Comparison of ENCODE assay signal across 17 mouse cellular contexts in genomic region chr12:73041256-73041630, GRCm38 (mm10). TPM values are rescaled to one million over a fixed set of nuclear protein-coding genes. Genes with fewer than 3 reads are reported as not detected.
DNase-seq lines count a peak whose midpoint lies in the region; ATAC-seq and TF ChIP-seq lines count a peak whose summit lies in the region.
"Had no signal": no experiment of that assay in that cellular context is flagged by ENCODE, and none has a peak within 500 bp of the region (broad histone marks: within the 10 kb centered on the region; RNA-seq: fewer than 3 reads in every experiment).

No protein-coding gene starts in this region.

- DNase-seq in hindbrain, embryonic 10.5 days (ENCODE audit: low spot score) = no peak
- no peak for DNase-seq in hindbrain, postnatal 0 days (ENCODE audit: low spot score)
- peak; percentile 8 for DNase-seq in ZHBTc4 (ENCODE audit: low read depth, low spot score)
- no peak for DNase-seq in limb, embryonic 10.5 days (ENCODE audit: low spot score)
- DNase-seq in lung, adult 2 months = no peak
- no peak for DNase-seq in urinary bladder, adult 18-20 months (ENCODE audit: low spot score in 2 of 2)
- DNase-seq: cerebellum, adult 18-20 months; kidney, postnatal 25 days; liver, embryonic 13.5 days; lung, postnatal 10 days; thymus, postnatal 25 days had no signal

- peak overlapping the region; percentile 84 for H3K27ac ChIP-seq in hindbrain, embryonic 10.5 days
- no peak overlapping the region for H3K27ac ChIP-seq in hindbrain, postnatal 0 days
- H3K27ac ChIP-seq in brown adipose tissue, adult 24 weeks (replicated peaks; ENCODE audit: low read depth, low read length) = peak overlapping the region; percentile 40; the same call in 1 of the 2 replicates
- H3K27ac ChIP-seq in limb, embryonic 10.5 days = peak overlapping the region; percentile 71; the same call in 1 of the 2 replicates
- H3K27ac ChIP-seq: liver, embryonic 13.5 days; stomach, postnatal 0 days had no signal

- TF ChIP-seq CTCF in hindbrain, postnatal 0 days (IDR thresholded peaks at IDR 0.05; ENCODE audit: low read depth) = no peak
- TF ChIP-seq CTCF in lung, adult 2 months (IDR thresholded peaks at IDR 0.05; ENCODE audit: insufficient read depth, low read length) = no peak

- H3K4me2 ChIP-seq in hindbrain, postnatal 0 days (ENCODE audit: low read depth, low read length) = no peak overlapping the region
- H3K4me2 ChIP-seq: liver, embryonic 13.5 days had no signal

- no peaks in the 10 kb centered on the region for H3K36me3 ChIP-seq in hindbrain, embryonic 10.5 days
- H3K36me3 ChIP-seq in hindbrain, postnatal 0 days (ENCODE audit: insufficient read depth, low read length) = no peaks in the 10 kb centered on the region
- peaks cover 14% of the 10 kb centered on the region; the same call in 1 of the 2 replicates for H3K36me3 ChIP-seq in limb, embryonic 10.5 days
- H3K36me3 ChIP-seq: liver, embryonic 13.5 days had no signal

- no peak overlapping the region for H3K9ac ChIP-seq in hindbrain, postnatal 0 days (replicated peaks; ENCODE audit: low read length)
- H3K9ac ChIP-seq: liver, embryonic 13.5 days had no signal

- 0% methylated on average over 10 of the region's 10 CpGs for WGBS in hindbrain, embryonic 10.5 days
- 2% methylated on average over 10 of the region's 10 CpGs for WGBS in hindbrain, postnatal 0 days
- 0% methylated on average over 10 of the region's 10 CpGs for WGBS in limb, embryonic 10.5 days
- WGBS in lung, adult 2 months = 6% methylated on average over 10 of the region's 10 CpGs

- peaks cover 100% of the 10 kb centered on the region for H3K27me3 ChIP-seq in hindbrain, embryonic 10.5 days (ENCODE audit: insufficient read depth, poor library complexity, severe bottlenecking)
- H3K27me3 ChIP-seq in hindbrain, postnatal 0 days (ENCODE audit: insufficient read depth, low read length) = peaks cover 89% of the 10 kb centered on the region
- peaks cover 97% of the 10 kb centered on the region for H3K27me3 ChIP-seq in limb, embryonic 10.5 days (ENCODE audit: low read depth, poor library complexity, severe bottlenecking)
- H3K27me3 ChIP-seq: CH12.LX had no signal

- ATAC-seq in hindbrain, postnatal 0 days = no peak
- ATAC-seq: intestine, embryonic 16.5 days had no signal

- no peak for TF ChIP-seq POLR2A in lung, adult 2 months (IDR thresholded peaks at IDR 0.05; ENCODE audit: borderline replicate concordance, extremely low read depth, low read depth, low read length)

- H3K4me1 ChIP-seq in hindbrain, embryonic 10.5 days (replicated peaks) = peaks cover 32% of the 10 kb centered on the region
- H3K4me1 ChIP-seq in hindbrain, postnatal 0 days (ENCODE audit: insufficient read depth, low read length) = no peaks in the 10 kb centered on the region
- H3K4me1 ChIP-seq in brown adipose tissue, adult 24 weeks (ENCODE audit: control insufficient read depth, insufficient read depth, insufficient read length, low read length) = peaks cover 2% of the 10 kb centered on the region; the same call in 1 of the 2 replicates
- peaks cover 69% of the 10 kb centered on the region for H3K4me1 ChIP-seq in limb, embryonic 10.5 days
- H3K4me1 ChIP-seq in lung, adult 2 months (ENCODE audit: control insufficient read depth, insufficient read depth, low read length) = peaks cover 9% of the 10 kb centered on the region

- H3K9me3 ChIP-seq in hindbrain, embryonic 10.5 days = no peaks in the 10 kb centered on the region
- no peaks in the 10 kb centered on the region for H3K9me3 ChIP-seq in hindbrain, postnatal 0 days (ENCODE audit: low read length)
- H3K9me3 ChIP-seq in limb, embryonic 10.5 days (replicated peaks) = no peaks in the 10 kb centered on the region
- H3K9me3 ChIP-seq: liver, embryonic 13.5 days had no signal

- peak overlapping the region; percentile 61 for H3K4me3 ChIP-seq in hindbrain, embryonic 10.5 days
- H3K4me3 ChIP-seq in hindbrain, postnatal 0 days (ENCODE audit: low read length) = no peak overlapping the region
- H3K4me3 ChIP-seq in brown adipose tissue, adult 24 weeks (ENCODE audit: insufficient read depth, low read depth, low read length) = peak overlapping the region; percentile 34
- peak overlapping the region; percentile 67 for H3K4me3 ChIP-seq in limb, embryonic 10.5 days
- no peak overlapping the region for H3K4me3 ChIP-seq in lung, adult 2 months (replicated peaks; ENCODE audit: extremely low read depth, low read depth, low read length)
- H3K4me3 ChIP-seq: liver, embryonic 13.5 days had no signal

RNA-seq across cellular contexts. Expression of gene Six1, which starts 12.4 kb away (rescaled TPM):
- polyA plus RNA-seq in hindbrain, embryonic 10.5 days (2016; fragmentation: Nextera tagmentation; extraction: Ambion mirVana) = 21.1 and 33.5 TPM in 2 replicates
- 0.22 and 0.47 TPM in 2 replicates for total RNA-seq in hindbrain, postnatal 0 days (2014; rRNA removed)
- 0.54 and 0.68 TPM in 2 replicates for polyA plus RNA-seq in hindbrain, postnatal 0 days (2015; fragmentation: Nextera tagmentation; extraction: Ambion mirVana)
- polyA plus RNA-seq in brown adipose tissue, adult 24 weeks (2012; ENCODE audit: insufficient read depth, insufficient read length, missing spikeins) = 14.0 and 20.7 TPM in 2 replicates
- 18.0 and 32.6 TPM in 2 replicates for polyA plus RNA-seq in limb, embryonic 10.5 days (2016; fragmentation: Nextera tagmentation; extraction: Ambion mirVana)
- 3.0 and 3.6 TPM in 2 replicates for polyA plus RNA-seq in lung, adult 2 months (2012; rRNA removed)
- total RNA-seq: layer of hippocampus, postnatal 25 days had no signal
- polyA plus RNA-seq: intestine, embryonic 16.5 days; spleen, adult 2 months had no signal

Comparison
In these comparisons a context has a peak if more than half of its experiments do, and no peak if none do; other contexts are left out.
1. H3K4me3 ChIP-seq: peak in hindbrain, embryonic 10.5 days (single experiment), brown adipose tissue, adult 24 weeks (single experiment) and limb, embryonic 10.5 days (single experiment); none in hindbrain, postnatal 0 days (single experiment) and lung, adult 2 months (single experiment).